Mouse (Mus musculus): ENCODE measurements around the gene Car11.

The Car11 gene

GRCm38 (mm10) chr7:45723781-45724180, 24.1 kb downstream of the Car11 start:
- no peak for DNase-seq (ENCODE audit: low spot score)

- DNase-seq (ENCODE audit: low spot score), result no peak
Observed at GRCm38 (mm10) chr7:45725151-45725550, 25.5 kb downstream of the Car11 start.

GRCm38 (mm10) chr7:45725713-45726112, 26.1 kb downstream of the Car11 start, which contains the start of gene Spaca4:
TSS of gene Spaca4 (minus strand) at chr7:45725813.
- no peak for DNase-seq (ENCODE audit: low spot score)

- no peak for DNase-seq (ENCODE audit: low spot score)
Observed at GRCm38 (mm10) chr7:45726419-45726818, 26.8 kb downstream of the Car11 start.

- DNase-seq (ENCODE audit: low spot score), result no peak
Observed at GRCm38 (mm10) chr7:45727625-45728024, 28.0 kb downstream of the Car11 start.

- no peak for DNase-seq (ENCODE audit: low spot score)
Observed at GRCm38 (mm10) chr7:45730727-45731431, 31.2 kb downstream of the Car11 start.

DNA sequence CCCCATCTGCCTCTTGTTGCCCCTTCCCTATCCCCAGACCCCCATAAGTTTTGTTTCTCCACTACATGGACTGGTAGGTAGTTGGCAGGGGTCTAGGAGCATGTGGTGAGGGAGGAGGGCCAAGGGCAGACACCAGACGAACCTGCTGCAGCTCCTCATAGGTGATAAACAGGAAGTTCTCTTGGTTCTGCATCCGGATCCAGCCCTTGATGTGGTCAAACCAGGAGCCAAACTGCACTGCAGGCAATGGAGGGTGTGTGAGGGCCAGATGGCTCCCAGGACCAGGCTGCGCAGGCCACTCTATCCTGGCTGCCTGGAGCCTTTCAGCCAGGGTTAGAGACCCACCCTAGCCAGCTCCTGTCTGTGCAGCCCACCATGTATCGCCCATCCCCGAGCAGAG, 33.8 kb downstream of the Car11 start:
- DNase-seq (ENCODE audit: low spot score), result no peak

- no peak for DNase-seq (ENCODE audit: low spot score)
Observed at GRCm38 (mm10) chr7:45739162-45739763, 39.6 kb downstream of the Car11 start.

DNA sequence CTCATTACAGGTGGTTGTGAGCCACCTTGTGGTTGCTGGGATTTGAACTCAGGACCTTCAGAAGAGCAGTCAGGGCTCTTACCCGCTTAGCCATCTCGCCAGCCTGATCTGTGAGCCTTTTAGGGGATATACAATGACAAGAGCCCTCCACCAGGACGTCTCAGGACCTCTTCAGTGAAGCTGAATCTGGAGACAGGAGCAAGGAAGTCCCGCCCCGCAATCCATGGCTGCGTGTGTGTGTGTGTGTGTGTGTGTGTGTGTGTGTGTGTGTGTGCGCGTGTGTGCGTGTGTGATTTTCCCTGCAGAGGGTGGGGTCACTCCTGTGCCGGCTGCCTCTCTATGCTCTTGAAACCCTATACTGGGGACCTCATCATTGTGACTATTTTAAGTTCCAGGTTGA, 40.2 kb downstream of the Car11 start:
- no peak for DNase-seq (ENCODE audit: low spot score)

- no peak for DNase-seq (ENCODE audit: low spot score)
Observed at GRCm38 (mm10) chr7:45741308-45741707, 41.7 kb downstream of the Car11 start.

DNA sequence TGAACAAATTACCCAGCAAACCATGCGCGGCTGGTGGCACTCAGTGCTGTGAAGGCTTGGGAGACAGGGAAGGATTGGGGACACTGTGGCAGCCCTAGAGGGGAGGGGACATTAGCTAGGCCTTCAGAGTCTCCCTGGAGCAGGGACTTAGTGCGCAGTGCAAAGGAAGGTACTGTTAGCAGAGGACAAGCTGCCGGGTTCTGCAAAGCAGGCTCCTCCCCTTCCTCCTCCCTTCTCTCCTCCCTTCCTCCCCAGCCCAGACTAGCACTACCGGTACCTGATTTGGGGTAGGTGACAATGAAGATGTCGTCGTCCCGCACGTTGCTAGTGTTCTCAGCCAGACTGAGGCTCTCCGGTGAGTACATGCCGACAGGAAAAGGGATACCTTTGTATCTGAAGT, 42.1 kb downstream of the Car11 start:
- no peak for DNase-seq (ENCODE audit: low spot score)

GRCm38 (mm10) chr7:45742338-45742737, 42.7 kb downstream of the Car11 start:
- DNase-seq (ENCODE audit: low spot score), result no peak

DNA sequence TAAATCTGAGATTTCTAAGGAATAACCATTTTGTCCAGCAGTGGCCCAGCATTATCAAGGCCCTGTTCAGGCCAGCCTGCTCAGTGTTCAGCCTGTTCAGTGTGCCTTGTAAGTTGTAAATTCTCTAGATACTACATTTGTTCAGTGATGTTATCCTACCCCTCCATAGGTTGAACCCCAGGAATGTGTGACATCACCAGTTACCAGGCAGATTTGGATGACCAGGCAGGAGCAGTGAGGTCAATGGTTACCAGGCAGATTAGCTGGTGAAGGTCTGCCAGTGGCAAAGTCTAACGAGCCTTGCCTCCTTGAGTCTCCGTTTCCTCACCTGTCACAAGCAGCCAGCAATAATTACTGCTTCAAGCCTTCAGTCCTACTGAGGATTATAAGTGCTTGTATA, 44.7 kb downstream of the Car11 start:
- no peak for DNase-seq (ENCODE audit: low spot score)

DNA sequence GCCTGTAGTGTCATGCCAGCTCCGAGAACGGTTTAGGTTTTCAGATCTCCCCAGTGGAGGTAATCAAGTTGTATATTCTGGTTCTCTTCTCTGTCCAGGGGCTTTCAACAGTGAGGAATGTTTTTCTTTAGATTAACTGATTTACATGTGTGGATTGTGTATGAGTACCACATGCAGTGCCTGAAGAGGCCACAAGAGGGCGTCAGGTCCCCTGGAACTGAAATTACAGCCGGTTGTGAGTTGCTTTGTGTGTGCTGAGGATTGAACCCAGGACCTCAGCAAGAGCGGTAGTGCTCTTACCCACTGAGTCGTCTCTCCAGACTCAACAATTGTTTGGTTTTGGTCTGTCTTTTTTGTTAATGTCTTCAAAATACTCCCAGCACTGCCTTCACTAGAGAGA, 46.9 kb downstream of the Car11 start:
- no peak for DNase-seq (ENCODE audit: low spot score)

GRCm38 (mm10) chr7:45747450-45747849, 47.8 kb downstream of the Car11 start:
- DNase-seq (ENCODE audit: low spot score), result no peak

DNA sequence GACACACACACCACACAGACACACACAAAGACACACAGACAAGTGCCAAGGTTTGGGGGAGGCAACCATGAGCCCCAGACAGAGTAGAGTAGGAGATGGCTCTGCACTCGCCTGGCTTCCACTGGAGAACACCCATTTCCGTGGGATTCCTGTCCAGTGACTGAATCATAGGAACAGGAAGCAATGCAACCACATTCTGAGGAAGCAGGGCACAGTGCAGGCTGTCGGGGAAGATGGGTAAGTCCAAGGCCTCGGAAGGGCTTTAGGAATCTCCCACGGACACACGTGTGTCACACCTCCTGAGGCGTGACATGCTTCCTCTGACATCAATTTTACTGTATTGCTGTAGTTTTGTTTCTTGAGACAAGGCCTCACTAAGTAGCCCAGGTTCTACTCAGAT, 48.5 kb downstream of the Car11 start:
- no peak for DNase-seq (ENCODE audit: low spot score)

- DNase-seq (ENCODE audit: low spot score), result no peak
Observed at GRCm38 (mm10) chr7:45749401-45749800, 49.8 kb downstream of the Car11 start.

- no peak for DNase-seq (ENCODE audit: low spot score)
Observed at GRCm38 (mm10) chr7:45750162-45750561, 50.5 kb downstream of the Car11 start.

Data from ovary, postnatal 10 days (tissue).